Comparison of ENCODE assay signal across 14 mouse cellular contexts in genomic region chr16:91458301-91458746, GRCm38 (mm10). TPM values are rescaled to one million over a fixed set of nuclear protein-coding genes. Genes with fewer than 3 reads are reported as not detected.
DNase-seq lines count a peak whose midpoint lies in the region; ATAC-seq lines count a peak whose summit lies in the region.
"Had no signal": no experiment of that assay in that cellular context is flagged by ENCODE, and none has a peak within 500 bp of the region (broad histone marks: within the 10 kb centered on the region; RNA-seq: fewer than 3 reads in every experiment).

No protein-coding gene starts in this region.

- no peak overlapping the region for H3K27ac ChIP-seq in neural tube, embryonic 15.5 days (replicated peaks)
- H3K27ac ChIP-seq: heart, adult 2 months; kidney, postnatal 0 days; limb, embryonic 10.5 days; midbrain, embryonic 12.5 days had no signal

- 81% methylated on average over 21 of the region's 21 CpGs for WGBS in neural tube, embryonic 15.5 days

- H3K36me3 ChIP-seq in neural tube, embryonic 15.5 days: no peaks in the 10 kb centered on the region
- H3K36me3 ChIP-seq: limb, embryonic 10.5 days; midbrain, embryonic 12.5 days had no signal

- no peak overlapping the region for H3K4me2 ChIP-seq in neural tube, embryonic 15.5 days
- H3K4me2 ChIP-seq: midbrain, embryonic 12.5 days had no signal

- no peaks in the 10 kb centered on the region for H3K27me3 ChIP-seq in neural tube, embryonic 15.5 days (replicated peaks)

- H3K4me3 ChIP-seq in neural tube, embryonic 15.5 days (replicated peaks): no peak overlapping the region
- H3K4me3 ChIP-seq: heart, adult 2 months; limb, embryonic 10.5 days; midbrain, embryonic 12.5 days had no signal

- H3K9ac ChIP-seq in neural tube, embryonic 15.5 days (replicated peaks): no peak overlapping the region
- H3K9ac ChIP-seq: midbrain, embryonic 12.5 days had no signal

- ATAC-seq in neutrophil, adult 5-6 weeks (ENCODE audit: extremely low read depth, insufficient number of reproducible peaks, low FRiP score, poor library complexity, severe bottlenecking): peak; percentile 3; the same call in 1 of the 2 replicates
- ATAC-seq in neural tube, embryonic 15.5 days (ENCODE audit: low FRiP score): no peak

- peaks cover 9% of the 10 kb centered on the region; the same call in 1 of the 2 replicates for H3K4me1 ChIP-seq in neural tube, embryonic 15.5 days

- DNase-seq in spleen, adult 12 weeks (ENCODE audit: low spot score): peak; percentile 18
- no peak for DNase-seq in spleen, postnatal 4 days (ENCODE audit: low spot score in 2 of 2)
- peak; percentile 87 for DNase-seq in induced T-regulatory cell, adult 2 months (ENCODE audit: low read depth)
- DNase-seq in thymus, postnatal 4 days: peak; percentile 78
- DNase-seq in urinary bladder, adult 2 months (ENCODE audit: low spot score): no peak
- no peak for DNase-seq in retina, embryonic 14.5 days (ENCODE audit: low spot score)
- DNase-seq: layer of hippocampus, adult 9-11 months; right cerebral cortex, postnatal 25 days had no signal

- H3K9me3 ChIP-seq in neural tube, embryonic 15.5 days (replicated peaks): no peaks in the 10 kb centered on the region
- H3K9me3 ChIP-seq: limb, embryonic 10.5 days; midbrain, embryonic 12.5 days had no signal

RNA-seq across cellular contexts. Expression of gene Ifnar1, which starts 26.7 kb away (rescaled TPM):
- 159 and 168 TPM in 2 replicates for total RNA-seq in neutrophil, adult 5-6 weeks (2017)
- 30.8 and 33.2 TPM in 2 replicates for polyA plus RNA-seq in urinary bladder, adult 2 months (2012; rRNA removed)
- 45.3 and 46.8 TPM in 2 replicates for polyA plus RNA-seq in neural tube, embryonic 15.5 days (2015; fragmentation: Nextera tagmentation; extraction: Ambion mirVana)

RNA-seq across cellular contexts. Expression of gene Il10rb, which starts 52.4 kb away (rescaled TPM):
- 144 and 156 TPM in 2 replicates for total RNA-seq in neutrophil, adult 5-6 weeks (2017)
- polyA plus RNA-seq in urinary bladder, adult 2 months (2012; rRNA removed): 52.4 and 54.7 TPM in 2 replicates
- 14.4 and 26.5 TPM in 2 replicates for polyA plus RNA-seq in neural tube, embryonic 15.5 days (2015; fragmentation: Nextera tagmentation; extraction: Ambion mirVana)

Comparison
In these comparisons a context has a peak if more than half of its experiments do, and no peak if none do; other contexts are left out.
1. DNase-seq: peak in spleen, adult 12 weeks (single experiment), induced T-regulatory cell, adult 2 months (single experiment) and thymus, postnatal 4 days (single experiment); none in spleen, postnatal 4 days (0 of 2), urinary bladder, adult 2 months (single experiment) and retina, embryonic 14.5 days (single experiment).